Mouse (Mus musculus) kidney, postnatal 4 days (tissue): ENCODE data around the gene Rnaseh2a.
"Not testable (repeated sequence)": the region's sequence is repeated elsewhere in the genome, so short reads cannot be mapped to it uniquely, and the experiment has no call there.

ENCODE experiments used
- DNase-seq, 2 experiments: peaks; one replicate each; pipeline ENCODE4 v3.0.0; 2021; ENCODE audit warnings: mixed read lengths in 2 of 2

Rnaseh2a gene

DNA sequence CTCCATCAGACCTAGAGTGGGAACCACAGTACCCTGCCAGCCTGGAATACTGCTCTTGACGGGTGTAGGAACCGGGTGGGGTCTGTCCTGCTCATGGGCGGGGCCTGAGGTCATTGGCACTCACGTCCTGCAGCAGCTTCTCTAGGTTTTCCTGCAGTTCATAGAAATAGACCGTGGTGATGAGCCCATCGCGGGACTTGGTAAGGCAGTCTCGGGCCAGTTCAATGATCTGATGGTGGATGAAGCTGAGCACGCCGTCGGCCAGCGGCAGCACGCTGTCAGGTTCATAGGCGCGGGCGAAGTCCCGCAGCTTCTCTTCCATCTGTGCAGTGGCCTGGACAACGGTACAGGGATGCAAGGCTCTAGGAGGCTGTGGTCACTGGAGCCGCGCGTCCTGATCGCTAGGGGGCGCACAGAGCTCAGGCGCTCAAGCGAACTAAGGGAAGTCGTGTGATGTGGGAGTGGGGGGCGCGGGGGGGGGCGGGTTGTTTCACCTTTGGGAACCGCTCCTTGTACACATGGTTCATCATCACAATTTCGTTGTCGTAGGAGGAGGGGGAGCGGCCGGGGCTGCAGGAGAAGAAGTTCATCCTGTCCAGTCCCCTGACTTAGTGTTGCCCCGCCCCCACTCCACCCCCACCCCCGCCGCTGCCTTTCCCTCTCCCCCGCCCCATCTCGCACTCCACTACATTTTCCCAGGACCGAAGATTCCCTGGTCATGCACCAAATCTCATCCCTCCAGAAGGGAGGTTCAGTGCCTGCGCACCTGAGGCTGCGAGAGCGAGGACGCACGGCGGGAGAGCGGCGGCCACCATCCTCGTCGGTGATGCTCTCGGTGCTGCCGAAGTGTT, 40.9 kb downstream of the Rnaseh2a start:
- peak; percentile 84 to 88 for DNase-seq

DNA sequence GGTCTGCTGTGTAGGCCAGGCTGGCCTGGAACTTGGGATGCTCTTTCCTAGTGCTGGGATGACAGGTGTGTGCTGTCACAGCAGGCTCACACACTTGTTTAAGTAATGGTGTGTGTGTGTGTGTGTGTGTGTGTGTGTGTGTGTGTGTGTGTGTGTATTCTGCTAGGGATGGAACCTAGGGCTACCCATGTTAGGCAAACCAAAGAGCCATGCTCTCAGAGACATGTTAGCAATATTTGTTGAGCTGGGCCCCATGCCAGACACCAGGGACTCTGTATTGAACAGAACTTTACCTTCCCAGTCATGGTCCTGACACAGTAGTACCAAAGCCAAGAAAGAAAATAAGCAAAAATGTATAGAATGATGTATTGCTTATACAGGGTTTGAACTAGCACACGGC, 42.1 kb downstream of the Rnaseh2a start:
- no peak for DNase-seq

DNA sequence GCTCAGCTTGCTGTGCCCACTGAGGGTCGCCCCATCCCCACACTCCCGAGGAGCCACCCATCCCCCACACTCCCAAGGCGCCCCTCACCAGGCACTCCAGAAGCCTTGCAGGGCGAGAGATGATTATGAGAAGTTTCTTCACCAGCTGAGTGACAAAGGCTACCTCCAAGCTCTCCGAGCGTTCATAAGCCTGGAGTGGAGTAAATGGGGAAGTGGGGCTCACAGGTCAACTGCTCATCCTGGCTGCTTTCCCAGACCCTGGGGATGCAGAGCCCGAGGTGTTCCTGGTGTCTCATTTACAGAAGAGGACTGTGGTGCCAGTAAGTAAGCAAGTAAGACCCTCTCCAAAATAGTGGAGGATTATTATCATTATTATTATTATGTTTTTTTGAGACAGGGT, 44.0 kb downstream of the Rnaseh2a start:
- no peak for DNase-seq

DNA sequence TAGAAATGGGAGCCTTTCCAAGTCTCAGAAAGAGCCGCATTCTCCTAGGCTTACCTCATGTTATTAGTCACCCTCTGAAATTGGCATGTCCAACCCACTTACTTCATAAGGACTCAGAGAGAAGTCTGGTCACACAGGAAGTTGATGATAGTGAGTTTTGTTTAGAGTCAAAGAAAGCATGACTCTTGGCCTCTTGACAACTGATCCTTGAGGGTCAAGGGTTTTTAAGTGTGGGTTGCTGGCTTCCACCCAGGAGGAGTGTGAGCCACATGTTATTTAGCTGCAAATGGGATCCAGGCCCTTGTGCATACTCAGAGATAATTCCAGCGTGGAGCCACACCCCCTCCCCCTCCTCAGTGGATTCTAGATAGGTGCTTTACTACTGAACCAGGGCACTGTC, 48.0 kb downstream of the Rnaseh2a start:
- DNase-seq, result no peak

DNA sequence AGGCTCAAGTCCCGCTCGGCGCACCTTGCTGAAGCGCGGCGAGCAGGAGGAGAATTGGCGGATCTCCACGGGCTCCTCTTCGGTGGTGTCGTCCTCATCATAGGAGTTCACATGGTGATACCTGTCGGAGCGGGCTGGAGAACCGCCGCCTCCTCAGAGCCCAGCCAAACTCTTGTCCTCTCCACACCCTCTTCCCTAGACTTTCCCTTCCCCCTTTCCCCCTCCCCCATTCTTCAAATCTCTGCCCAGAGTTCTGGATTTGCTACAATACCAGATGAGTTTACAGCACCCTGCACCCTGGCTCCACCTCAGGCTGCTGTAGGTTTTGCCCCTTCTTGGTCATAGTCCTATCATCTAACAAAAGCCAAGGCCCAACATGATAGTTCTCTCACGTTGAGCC, 50.9 kb downstream of the Rnaseh2a start:
- no peak for DNase-seq

- DNase-seq, result no peak
Observed at GRCm38 (mm10) chr8:84917781-84918180, 51.8 kb downstream of the Rnaseh2a start.

GRCm38 (mm10) chr8:84915269-84915668, 54.3 kb downstream of the Rnaseh2a start:
- DNase-seq, result no peak

- DNase-seq, result peak; percentile 48 to 60
Observed at GRCm38 (mm10) chr8:84913960-84914359, 55.6 kb downstream of the Rnaseh2a start.

DNA sequence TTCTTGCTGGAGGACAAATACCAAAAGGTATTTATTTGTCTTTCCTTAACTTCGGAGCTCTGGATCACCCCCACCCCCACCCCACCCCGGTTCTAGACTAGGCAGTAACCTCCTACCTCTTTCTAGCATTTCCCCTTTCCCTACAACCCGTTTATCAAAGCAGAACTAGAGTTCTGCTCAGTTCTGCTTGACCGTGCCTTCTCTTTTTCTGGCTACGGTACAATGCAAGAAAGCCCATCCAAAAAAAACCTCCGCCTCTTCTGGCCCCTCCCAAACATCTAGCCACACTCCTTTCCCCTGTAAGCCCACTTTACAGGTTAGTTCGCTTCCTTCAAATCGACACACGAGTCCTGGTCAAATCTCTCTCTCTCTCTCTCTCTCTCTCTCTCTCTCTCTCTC, 56.1 kb downstream of the Rnaseh2a start:
- DNase-seq, result no peak

- peak; percentile 78 to 86 for DNase-seq
Observed at GRCm38 (mm10) chr8:84912895-84913501, 56.6 kb downstream of the Rnaseh2a start.

DNA sequence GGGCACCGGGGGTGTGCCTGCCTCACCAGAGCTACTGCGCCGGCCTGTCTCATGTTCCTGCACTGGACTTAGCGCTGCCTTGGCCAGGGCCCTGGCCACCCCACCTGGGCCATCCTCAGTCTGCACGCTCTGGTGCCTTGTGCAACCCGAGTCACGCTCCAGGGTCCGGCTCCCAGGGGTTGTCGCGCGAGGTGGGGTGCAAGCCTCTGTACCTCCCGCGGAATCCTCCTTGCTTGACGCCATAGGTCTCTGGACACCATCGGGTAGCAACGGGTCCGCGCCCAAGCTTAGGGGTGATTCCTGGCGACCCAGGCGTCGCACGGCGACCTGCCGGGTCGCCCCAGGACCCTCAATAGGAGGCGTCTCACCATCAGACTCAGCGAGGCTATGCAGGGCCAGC, 57.2 kb downstream of the Rnaseh2a start:
- peak in 1 of 2 experiments; percentile 37 for DNase-seq

- no peak for DNase-seq
Observed at GRCm38 (mm10) chr8:84911854-84912253, 57.7 kb downstream of the Rnaseh2a start.

- no peak for DNase-seq
Observed at GRCm38 (mm10) chr8:84910551-84910950, 59.0 kb downstream of the Rnaseh2a start.

DNA sequence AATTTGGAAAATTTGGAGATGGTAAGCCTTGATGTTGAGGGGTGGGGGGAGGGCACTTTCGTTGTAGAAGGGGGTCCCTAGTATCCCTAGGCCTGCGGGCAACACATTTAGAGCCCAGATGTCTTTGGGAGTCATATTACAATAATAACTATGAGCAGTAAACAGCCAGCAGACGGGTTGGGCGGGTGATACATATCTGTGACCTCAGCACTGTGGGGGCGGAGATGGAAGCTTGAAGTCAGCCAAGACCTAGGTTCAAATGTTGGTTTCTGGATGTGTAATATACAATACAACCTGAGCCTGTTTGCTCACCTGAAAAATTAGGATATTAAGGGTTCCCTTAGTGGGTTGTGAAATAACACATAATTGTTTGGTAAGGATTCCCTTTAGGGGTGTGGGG, 59.6 kb downstream of the Rnaseh2a start:
- no peak for DNase-seq

DNA sequence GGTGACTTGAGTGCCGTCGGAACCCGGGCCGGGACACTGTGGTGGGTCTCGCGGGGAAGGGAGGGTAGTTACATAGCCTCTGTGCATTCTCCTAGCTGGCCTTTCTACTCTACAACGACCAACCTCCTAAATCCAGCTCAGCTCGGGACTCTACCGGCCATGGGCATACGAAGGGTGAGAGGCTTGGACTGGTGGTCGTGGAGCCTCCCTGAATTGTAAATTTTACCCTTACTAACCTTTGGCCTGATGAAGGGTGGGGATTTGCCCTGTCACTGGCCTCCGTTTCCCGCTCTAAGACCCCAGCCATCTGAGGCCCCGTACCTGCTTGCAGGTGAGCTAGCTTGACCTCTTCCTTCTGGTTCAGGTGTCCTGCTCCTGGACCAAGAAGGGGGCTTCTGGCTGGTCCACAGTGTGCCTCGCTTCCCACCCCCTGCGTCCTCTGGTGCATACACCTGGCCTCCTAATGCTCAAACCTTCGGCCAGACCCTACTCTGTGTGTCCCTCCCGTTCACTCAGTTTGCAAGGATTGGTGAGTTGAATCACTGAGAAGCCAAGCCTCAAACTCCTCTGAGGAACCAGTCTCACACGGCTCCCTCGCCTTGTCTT, 60.3 kb downstream of the Rnaseh2a start:
- no peak for DNase-seq

DNA sequence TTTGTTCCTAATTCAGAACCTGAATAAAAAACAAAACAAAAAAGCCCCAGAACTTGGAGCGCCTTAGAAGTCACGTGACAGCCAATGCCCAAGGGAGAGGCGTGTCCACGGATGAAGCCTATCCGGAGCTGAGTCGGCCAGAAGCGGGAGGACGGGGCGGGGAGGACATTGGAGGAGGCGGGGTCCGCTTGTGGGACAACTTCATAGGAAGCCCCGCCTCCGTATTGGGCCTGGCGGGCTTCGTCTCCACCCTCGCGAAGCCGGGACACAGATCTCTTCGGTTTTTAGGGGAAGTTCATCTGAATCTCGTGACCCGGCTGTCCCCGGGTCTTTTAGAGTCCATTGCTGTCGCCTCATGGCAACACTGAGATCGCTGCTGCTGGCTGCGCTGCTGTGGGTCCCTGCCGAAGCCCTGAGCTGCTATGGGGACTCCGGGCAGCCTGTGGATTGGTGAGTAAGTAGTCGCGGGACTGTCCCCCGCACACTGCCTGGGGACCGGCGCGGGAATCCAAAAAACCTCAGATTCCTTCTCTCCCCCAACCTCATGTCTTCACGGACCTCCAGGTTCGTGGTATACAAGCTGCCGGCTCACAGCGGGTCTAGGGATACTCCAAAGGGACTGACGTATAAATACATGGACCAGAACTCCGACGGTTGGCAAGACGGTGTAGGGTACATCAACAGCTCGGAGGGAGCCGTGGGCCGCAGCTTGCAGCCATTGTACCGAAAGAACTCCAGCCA, 61.0 kb downstream of the Rnaseh2a start, which contains the start of gene Dnase2a:
Gene Dnase2a, plus strand, starts transcription at position 140 of the 741 bp plus-strand sequence.
- peak; percentile 97 to 98 for DNase-seq

GRCm38 (mm10) chr8:84907979-84908378, 61.6 kb downstream of the Rnaseh2a start:
- DNase-seq, result not testable (repeated sequence)

GRCm38 (mm10) chr8:84907493-84907892, 62.1 kb downstream of the Rnaseh2a start:
- DNase-seq, result no peak

GRCm38 (mm10) chr8:84907037-84907436, 62.5 kb downstream of the Rnaseh2a start:
- no peak for DNase-seq
